Mouse (Mus musculus) brain, embryonic 14.5 days (tissue): ENCODE data around the gene Cox7a2l.

ENCODE experiments used
- CTCF ChIP-seq: fragments of 200-500 bp; IDR thresholded peaks from 2 replicates; pipeline ENCODE4 v1.5.1; 2012; ENCODE audit warnings: inconsistent platforms, mild to moderate bottlenecking, moderate library complexity, borderline replicate concordance; ENCODE audit not compliant: insufficient read depth, insufficient read length; ENCODE audit errors: extremely low read depth
- POLR2A ChIP-seq: fragments of 200-500 bp; IDR thresholded peaks from 2 replicates; pipeline ENCODE4 v1.6.1; 2012; ENCODE audit warnings: mild to moderate bottlenecking, inconsistent platforms, borderline replicate concordance; ENCODE audit not compliant: poor library complexity, insufficient read depth, insufficient read length, severe bottlenecking; ENCODE audit errors: extremely low read depth

- TF ChIP-seq CTCF (no peak), POLR2A (no peak)
These were observed 59.9 kb downstream of the Cox7a2l start for GRCm38 (mm10) chr17:83457271-83457670.
